21 mouse cellular contexts compared by ENCODE assay signal in the genomic region with DNA sequence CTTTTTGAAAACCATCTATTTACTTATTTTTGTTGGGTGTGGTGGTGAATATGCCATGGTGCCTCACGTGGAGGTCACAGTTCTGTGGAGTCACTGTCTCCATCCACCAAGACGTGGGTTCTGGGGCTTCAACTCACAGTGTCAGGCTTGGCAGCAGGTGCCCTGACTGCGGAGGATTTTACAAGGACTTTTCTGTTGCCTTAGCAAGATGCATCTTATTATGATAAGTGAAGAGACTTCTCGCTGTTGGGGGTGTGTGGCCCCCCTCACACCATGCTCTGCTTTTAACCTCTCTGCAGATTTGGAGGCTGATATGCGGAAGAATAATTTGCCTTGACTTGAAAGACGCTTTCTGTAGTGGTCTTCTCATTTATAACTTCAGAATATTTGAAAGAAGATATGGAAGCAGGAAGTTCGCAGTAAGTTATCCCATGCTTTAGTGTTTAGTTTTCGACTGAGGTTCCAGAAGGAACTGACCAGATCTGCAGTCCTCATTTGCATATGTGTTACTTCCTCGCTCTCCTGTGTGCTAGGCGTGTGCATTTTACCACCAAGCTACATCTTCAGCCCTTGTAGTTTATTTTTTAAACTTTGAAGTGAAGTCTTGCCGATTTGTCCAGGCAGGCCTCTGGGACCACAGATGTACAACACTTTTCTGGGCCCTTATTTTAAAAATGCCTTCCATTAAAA. TPM values are rescaled to one million over a fixed set of nuclear protein-coding genes. Genes with fewer than 3 reads are reported as not detected.
DNase-seq lines count a peak whose midpoint lies in the region; ATAC-seq lines count a peak whose summit lies in the region.
"Had no signal": no experiment of that assay in that cellular context is flagged by ENCODE, and none has a peak within 500 bp of the region (broad histone marks: within the 10 kb centered on the region; RNA-seq: fewer than 3 reads in every experiment).

No protein-coding gene starts in this region.

- H3K9ac ChIP-seq in hindbrain, embryonic 11.5 days (ENCODE audit: low read depth, low read length) = no peak overlapping the region
- H3K9ac ChIP-seq: forebrain, embryonic 15.5 days; heart, embryonic 13.5 days; limb, embryonic 12.5 days; neural tube, embryonic 13.5 days; stomach, embryonic 15.5 days had no signal

- peaks cover 48% of the 10 kb centered on the region for H3K4me1 ChIP-seq in megakaryocyte, embryonic 14.5 days
- no peaks in the 10 kb centered on the region for H3K4me1 ChIP-seq in hindbrain, embryonic 11.5 days (replicated peaks; ENCODE audit: control insufficient read depth, insufficient read depth, low read length)
- H3K4me1 ChIP-seq: embryonic facial prominence, embryonic 10.5 days; forebrain, embryonic 15.5 days; limb, embryonic 12.5 days; neural tube, embryonic 13.5 days; stomach, embryonic 15.5 days had no signal

- peak overlapping the region; percentile 36 for H3K4me3 ChIP-seq in megakaryocyte, embryonic 14.5 days (replicated peaks)
- no peak overlapping the region for H3K4me3 ChIP-seq in hindbrain, embryonic 11.5 days (ENCODE audit: low read depth, low read length)
- H3K4me3 ChIP-seq: embryonic facial prominence, embryonic 10.5 days; erythroblast, embryonic 14.5 days; forebrain, embryonic 15.5 days; heart, embryonic 13.5 days; limb, embryonic 12.5 days; neural tube, embryonic 13.5 days; stomach, embryonic 15.5 days had no signal

- WGBS in hindbrain, embryonic 11.5 days = 90% methylated on average over 11 of the region's 11 CpGs

- H3K9me3 ChIP-seq in megakaryocyte, embryonic 14.5 days = no peaks in the 10 kb centered on the region
- no peaks in the 10 kb centered on the region for H3K9me3 ChIP-seq in hindbrain, embryonic 11.5 days (ENCODE audit: control insufficient read depth, low read length)
- H3K9me3 ChIP-seq: embryonic facial prominence, embryonic 10.5 days; forebrain, embryonic 15.5 days; heart, embryonic 13.5 days; limb, embryonic 12.5 days; neural tube, embryonic 13.5 days; stomach, embryonic 15.5 days had no signal

- H3K4me2 ChIP-seq in hindbrain, embryonic 11.5 days (replicated peaks; ENCODE audit: low read depth, low read length) = no peak overlapping the region
- H3K4me2 ChIP-seq: forebrain, embryonic 15.5 days; heart, embryonic 13.5 days; limb, embryonic 12.5 days; neural tube, embryonic 13.5 days; stomach, embryonic 15.5 days had no signal

- peak; percentile 35 for DNase-seq in thymus, postnatal 4 days
- DNase-seq in thymus, postnatal 10 days (ENCODE audit: low spot score in 2 of 2) = no peak
- DNase-seq in hindbrain, embryonic 11.5 days (ENCODE audit: low spot score) = no peak
- DNase-seq in gastrocnemius, postnatal 4 days (ENCODE audit: low spot score in 2 of 2) = no peak
- DNase-seq in retina, postnatal 1 day = no peak
- DNase-seq: cerebellum, adult 11-12 months; cerebellum, postnatal 36 days; heart, postnatal 4 days; kidney, adult 8-10 months; kidney, postnatal 4 days had no signal

- H3K36me3 ChIP-seq in megakaryocyte, embryonic 14.5 days (replicated peaks; ENCODE audit: low read length) = peaks cover 54% of the 10 kb centered on the region
- H3K36me3 ChIP-seq in hindbrain, embryonic 11.5 days (ENCODE audit: control insufficient read depth, insufficient read depth, low read length) = no peaks in the 10 kb centered on the region

- ATAC-seq in granulocyte monocyte progenitor cell, adult 5-6 weeks (replicated peaks; ENCODE audit: poor library complexity, severe bottlenecking) = peak; percentile 60
- ATAC-seq in hindbrain, embryonic 11.5 days (ENCODE audit: low FRiP score) = no peak
- ATAC-seq: forebrain, embryonic 15.5 days had no signal

- no peaks in the 10 kb centered on the region for H3K27me3 ChIP-seq in megakaryocyte, embryonic 14.5 days (replicated peaks)
- H3K27me3 ChIP-seq in hindbrain, embryonic 11.5 days (ENCODE audit: control insufficient read depth, insufficient read depth, low read length) = no peaks in the 10 kb centered on the region
- H3K27me3 ChIP-seq: forebrain, embryonic 15.5 days; heart, embryonic 13.5 days; limb, embryonic 12.5 days; neural tube, embryonic 13.5 days; stomach, embryonic 15.5 days had no signal

- H3K27ac ChIP-seq in hindbrain, embryonic 11.5 days (ENCODE audit: low read depth, low read length) = no peak overlapping the region
- H3K27ac ChIP-seq: embryonic facial prominence, embryonic 10.5 days; forebrain, embryonic 15.5 days; heart, embryonic 13.5 days; limb, embryonic 12.5 days; neural tube, embryonic 13.5 days; stomach, embryonic 15.5 days had no signal

RNA-seq across cellular contexts. Expression of a gene that starts 8.4 kb away (rescaled TPM):
- total RNA-seq in granulocyte monocyte progenitor cell, adult 5-6 weeks (2014; fragmentation: Nextera tagmentation) = 0.60 and 3.1 TPM in 2 replicates
- 0.43 TPM in 1 of 2 replicates, not detected in the other for total RNA-seq in granulocyte monocyte progenitor cell, adult 5-6 weeks (2017)
- polyA plus RNA-seq in megakaryocyte, embryonic 14.5 days (2012; ENCODE audit: insufficient read depth, low replicate concordance) = 0.06 TPM in 1 of 2 replicates, not detected in the other
- polyA plus RNA-seq in hindbrain, embryonic 11.5 days (2014; fragmentation: Nextera tagmentation; extraction: Ambion mirVana) = 0.13 and 0.59 TPM in 2 replicates
- total RNA-seq in gastrocnemius, postnatal 4 days (2021) = not detected
- total RNA-seq: heart, postnatal 4 days; layer of hippocampus, postnatal 10 days had no signal
- polyA plus RNA-seq: brain, embryonic 14.5 days; erythroblast, embryonic 14.5 days; heart, embryonic 13.5 days had no signal

RNA-seq across cellular contexts. Expression of a gene that starts 28.7 kb away (rescaled TPM):
- 23.6 and 30.1 TPM in 2 replicates for total RNA-seq in granulocyte monocyte progenitor cell, adult 5-6 weeks (2014; fragmentation: Nextera tagmentation)
- 28.3 and 34.1 TPM in 2 replicates for total RNA-seq in granulocyte monocyte progenitor cell, adult 5-6 weeks (2017)
- polyA plus RNA-seq in megakaryocyte, embryonic 14.5 days (2012; ENCODE audit: insufficient read depth, low replicate concordance) = 55.9 and 94.6 TPM in 2 replicates
- polyA plus RNA-seq in hindbrain, embryonic 11.5 days (2014; fragmentation: Nextera tagmentation; extraction: Ambion mirVana) = 64.7 and 66.3 TPM in 2 replicates
- total RNA-seq in gastrocnemius, postnatal 4 days (2021) = 10 to 100 TPM; 28.4 to 30.6 TPM

RNA-seq across cellular contexts. Expression of a gene that starts 57.9 kb away (rescaled TPM):
- total RNA-seq in granulocyte monocyte progenitor cell, adult 5-6 weeks (2014; fragmentation: Nextera tagmentation) = 3.2 and 3.3 TPM in 2 replicates
- 3.4 and 3.7 TPM in 2 replicates for total RNA-seq in granulocyte monocyte progenitor cell, adult 5-6 weeks (2017)
- polyA plus RNA-seq in megakaryocyte, embryonic 14.5 days (2012; ENCODE audit: insufficient read depth, low replicate concordance) = 0.89 TPM in 1 of 2 replicates, not detected in the other
- polyA plus RNA-seq in hindbrain, embryonic 11.5 days (2014; fragmentation: Nextera tagmentation; extraction: Ambion mirVana) = 1.9 and 3.2 TPM in 2 replicates
- total RNA-seq in gastrocnemius, postnatal 4 days (2021) = 1 to 10 TPM; 2.2 to 2.3 TPM
